Mouse (Mus musculus) B cell, adult 2 months (primary cell): ENCODE measurements around the gene Timp2.
"Not testable (repeated sequence)": the region's sequence is repeated elsewhere in the genome, so short reads cannot be mapped to it uniquely, and the experiment has no call there.

Experiments
- DNase-seq, 2 experiments: peaks; one replicate each; pipeline ENCODE4 v3.0.0; 2022

Gene Timp2

DNA sequence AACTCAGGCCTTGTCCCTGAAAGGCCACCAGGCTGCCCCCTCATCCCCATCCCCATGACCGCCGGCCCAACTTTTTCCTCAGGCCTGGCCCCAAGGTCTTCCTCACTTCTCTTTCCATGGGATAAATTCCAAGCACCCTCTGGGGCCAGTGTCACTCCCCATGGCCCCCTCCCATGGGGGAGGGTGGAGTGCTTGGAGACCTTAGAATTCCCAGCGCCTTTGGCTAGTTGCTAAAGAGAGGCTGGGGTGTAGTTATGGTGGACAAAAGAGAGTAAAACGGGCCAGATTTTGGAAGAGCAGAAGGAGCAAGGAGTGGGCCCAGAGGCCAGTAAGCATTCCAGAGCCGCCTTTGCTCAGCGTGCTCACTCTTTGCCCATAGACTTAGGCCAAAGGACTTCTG lies at the start of gene Timp2:
TSS of gene Timp2 (minus strand) at position 101 of the 400 bp plus-strand sequence.
- DNase-seq = no peak

DNA sequence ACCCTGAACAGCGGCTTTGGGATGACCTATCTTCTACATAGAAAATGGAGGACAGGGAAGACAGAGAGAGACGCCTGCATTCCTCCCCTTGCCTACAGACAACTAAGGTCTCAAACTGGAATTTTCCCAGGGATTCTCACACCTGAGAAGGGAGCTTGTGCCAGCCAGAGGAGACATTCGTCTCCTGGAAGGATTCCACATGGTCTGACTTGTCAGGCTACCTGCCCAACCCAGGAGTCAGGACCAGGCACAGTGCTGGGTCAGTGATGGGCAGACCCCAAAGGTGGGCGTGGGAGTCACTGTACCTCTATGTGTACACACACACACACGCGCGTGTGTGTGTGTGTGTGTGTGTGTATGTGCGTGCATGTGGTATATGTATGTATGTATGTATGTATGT lies 49.8 kb upstream of the Timp2 start:
- no peak for DNase-seq

GRCm38 (mm10) chr11:118403951-118404899 lies 48.7 kb upstream of the Timp2 start:
- peak; percentile 34 to 44 for DNase-seq

DNA sequence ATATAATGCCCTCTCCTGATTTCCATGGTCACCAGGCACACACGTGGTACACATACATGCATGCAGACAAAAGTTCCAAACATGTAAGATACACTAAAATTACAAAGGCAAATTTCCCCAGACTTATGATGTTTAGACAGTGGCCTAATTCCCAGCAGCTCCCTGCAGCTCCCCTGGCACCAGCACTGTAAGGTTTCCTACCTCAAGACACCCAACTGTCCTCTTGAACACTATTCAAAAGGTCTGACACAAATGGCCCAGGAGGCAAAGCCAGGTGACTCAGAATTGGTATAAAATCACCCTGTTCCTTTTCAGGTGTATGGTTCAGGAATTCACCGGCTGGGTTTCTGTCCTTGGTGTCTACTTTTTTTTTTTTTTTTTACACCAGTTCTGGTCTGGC lies 47.6 kb upstream of the Timp2 start:
- DNase-seq = no peak

- DNase-seq = peak in 1 of 2 experiments; percentile 13
Measured at GRCm38 (mm10) chr11:118401760-118402280, 46.3 kb upstream of the Timp2 start, which contains the start of gene Lgals3bp. Lgals3bp (minus strand) TSS chr11:118402092.

- DNase-seq = no peak
Measured at GRCm38 (mm10) chr11:118401195-118401594, 45.7 kb upstream of the Timp2 start.

DNA sequence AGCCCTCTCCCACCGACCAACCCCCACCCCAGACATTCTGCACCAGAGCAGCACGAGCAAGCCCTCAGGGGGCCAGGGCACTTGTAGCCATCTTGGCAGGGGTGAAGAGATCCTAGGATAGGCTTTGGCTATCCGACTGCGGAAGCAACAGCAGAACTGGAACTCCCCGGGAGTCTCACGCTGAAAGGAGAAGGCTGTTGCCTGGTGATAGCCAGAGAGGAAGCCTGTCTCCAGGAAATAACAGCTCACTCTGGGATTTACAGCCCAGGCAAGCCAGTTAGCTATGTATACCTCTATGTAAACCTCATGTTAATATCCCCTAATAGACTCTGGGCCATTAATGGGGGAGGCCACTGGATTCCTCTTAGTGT lies 45.0 kb upstream of the Timp2 start:
- DNase-seq = no peak

GRCm38 (mm10) chr11:118399891-118400565 lies 44.5 kb upstream of the Timp2 start:
- DNase-seq = no peak

DNA sequence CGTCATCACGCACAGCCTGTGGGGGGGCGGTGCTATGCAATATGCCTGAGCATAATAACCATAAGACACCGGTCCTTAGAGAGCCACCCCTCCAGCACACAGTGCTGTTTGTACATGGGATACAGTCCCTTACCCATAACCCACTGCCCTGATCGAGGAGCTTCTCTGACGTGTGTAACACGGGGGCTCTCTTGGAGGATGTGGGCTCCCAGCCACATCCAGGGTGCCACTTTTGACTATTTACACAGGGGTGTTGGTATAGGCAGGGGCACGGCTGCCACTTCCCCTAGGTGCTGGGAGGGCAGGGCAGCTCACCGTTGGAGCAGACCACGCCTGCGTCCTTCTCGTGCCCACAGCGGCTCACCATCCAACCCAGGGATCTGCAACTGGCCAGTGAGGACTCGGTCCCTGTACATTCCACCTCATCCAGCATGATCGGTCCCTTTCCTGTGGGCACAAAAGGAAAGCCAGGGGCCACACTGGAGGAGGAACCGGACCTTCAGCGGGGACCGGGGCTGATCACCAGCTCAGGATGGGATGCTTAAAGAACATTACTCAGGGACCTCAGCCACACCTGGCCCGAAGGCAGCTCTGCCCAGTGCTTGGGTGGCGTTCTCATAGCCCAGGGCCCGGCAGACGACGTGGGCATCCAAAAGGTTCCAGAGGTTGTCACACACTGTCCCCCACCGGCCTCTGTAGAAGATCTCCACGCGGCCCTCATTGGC lies 42.4 kb upstream of the Timp2 start:
- DNase-seq = no peak

DNA sequence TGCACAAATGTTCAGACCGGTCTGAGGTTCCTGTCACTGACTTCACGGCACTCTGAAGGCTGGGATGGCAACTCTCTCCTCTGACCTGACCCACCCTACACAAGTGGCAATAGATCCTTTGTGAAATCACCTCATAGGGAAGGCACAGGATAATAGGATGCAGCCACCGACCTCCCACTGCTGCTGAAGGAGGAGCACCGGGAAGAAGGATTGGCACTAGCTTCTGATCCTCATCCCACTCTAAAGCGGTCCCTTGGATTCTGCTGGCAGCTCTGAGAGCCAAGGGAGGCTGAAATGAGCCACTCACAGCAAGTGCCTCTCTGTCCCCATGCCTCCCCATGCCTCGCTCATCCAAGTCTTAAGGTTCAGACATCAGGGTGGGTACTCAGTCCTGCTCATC lies 39.0 kb upstream of the Timp2 start:
- DNase-seq = no peak

DNA sequence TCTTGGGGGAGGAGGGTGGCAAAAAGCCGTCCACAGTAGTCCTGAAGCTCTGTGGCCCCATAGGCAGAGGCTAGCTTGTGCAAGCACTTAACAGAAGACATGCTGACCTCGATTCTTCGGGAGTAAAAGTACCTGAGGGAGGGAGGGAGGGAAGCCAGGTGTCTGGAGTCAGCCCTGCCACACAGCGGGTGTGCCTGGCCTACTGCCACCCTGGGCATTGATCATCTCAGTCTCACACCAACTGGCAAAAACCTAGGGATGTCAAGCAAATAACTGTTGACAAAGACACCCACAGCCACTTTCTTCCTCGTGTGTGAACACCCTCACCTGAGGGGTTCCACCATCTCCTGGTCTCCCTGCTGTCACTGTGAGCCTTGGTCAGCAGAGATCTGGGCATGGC lies 38.5 kb upstream of the Timp2 start:
- no peak for DNase-seq

DNA sequence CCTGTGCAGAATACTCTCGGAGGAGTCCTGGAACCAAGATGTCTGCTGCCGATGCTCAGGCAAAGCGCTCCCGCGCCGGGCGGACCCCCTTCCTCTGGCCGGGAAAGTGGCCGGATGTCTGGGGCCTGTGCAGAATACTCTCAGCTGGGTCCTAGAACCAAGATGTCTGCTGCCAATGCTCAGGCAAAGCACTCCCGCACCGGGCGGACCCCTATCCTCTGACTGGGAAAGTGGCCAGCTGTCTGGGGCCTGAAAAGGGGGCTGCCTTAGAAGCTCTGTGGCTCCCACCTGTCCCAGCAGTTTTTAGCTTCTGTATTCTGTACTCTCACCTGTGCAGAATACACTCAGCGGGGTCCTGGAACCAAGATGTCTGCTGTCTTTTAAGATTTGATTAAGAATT lies 32.3 kb upstream of the Timp2 start:
- not testable (repeated sequence) for DNase-seq

DNA sequence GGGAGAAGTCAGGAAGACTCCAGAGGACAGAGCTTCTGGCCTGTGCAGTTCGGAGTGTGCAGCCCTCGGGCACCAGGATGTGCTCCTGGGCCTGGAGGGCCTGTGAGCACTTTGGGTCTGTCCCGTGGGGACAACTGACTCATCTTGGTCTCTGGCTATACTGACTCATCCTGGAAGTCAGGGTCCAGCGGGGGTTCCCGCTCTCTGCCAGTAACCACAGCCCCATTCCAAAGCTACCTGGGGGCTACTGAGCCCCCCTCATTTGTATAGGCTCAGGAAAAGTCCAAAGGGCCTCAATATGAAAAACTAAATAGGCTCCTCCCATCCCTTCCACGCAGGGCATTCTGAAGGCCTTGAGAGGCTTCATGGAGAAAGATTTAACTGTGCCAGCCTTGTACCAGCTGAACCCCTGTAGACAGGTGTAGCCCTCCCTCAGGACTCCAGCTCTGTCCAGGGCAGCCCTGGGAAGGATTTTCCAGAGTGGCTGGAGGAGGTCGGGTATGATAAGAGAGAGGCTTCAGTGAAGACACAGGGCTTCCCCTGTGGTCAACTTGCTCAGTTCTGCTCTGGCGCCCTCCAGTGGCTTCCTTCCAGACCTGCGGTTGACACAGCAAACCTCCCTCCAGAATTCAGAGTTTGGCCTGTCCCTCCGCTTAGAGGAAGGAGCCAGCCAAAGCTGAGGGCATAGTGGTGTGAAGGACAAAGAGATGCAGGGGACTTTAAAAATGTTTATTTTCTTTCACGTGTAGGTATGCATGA lies 23.9 kb upstream of the Timp2 start:
- DNase-seq = peak; percentile 80

GRCm38 (mm10) chr11:118378656-118379055 lies 23.1 kb upstream of the Timp2 start:
- no peak for DNase-seq

- DNase-seq = not testable (repeated sequence)
Measured at GRCm38 (mm10) chr11:118376323-118376722, 20.8 kb upstream of the Timp2 start.

DNA sequence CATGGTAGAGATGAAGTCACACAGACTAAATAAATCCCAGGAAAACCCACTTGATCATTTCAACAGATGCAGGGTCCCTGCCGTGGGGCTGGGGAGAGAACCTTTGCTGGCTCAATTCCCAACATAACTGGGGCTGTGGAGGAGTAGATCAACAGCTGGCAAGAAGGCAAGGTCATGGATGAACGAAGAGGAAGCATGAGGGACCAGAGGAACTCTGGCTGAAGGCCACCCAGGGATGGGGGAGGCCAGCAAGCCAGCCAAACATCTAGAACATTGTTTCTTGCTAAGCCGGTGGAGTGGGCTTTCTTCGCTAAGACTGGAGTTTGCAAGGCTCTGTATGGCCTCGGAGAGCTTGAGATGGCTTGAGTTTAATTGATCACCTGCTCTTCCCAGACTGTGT lies 20.3 kb upstream of the Timp2 start:
- no peak for DNase-seq

- no peak for DNase-seq
Measured at GRCm38 (mm10) chr11:118375461-118375860, 19.9 kb upstream of the Timp2 start.

- no peak for DNase-seq
Measured at GRCm38 (mm10) chr11:118375006-118375405, 19.5 kb upstream of the Timp2 start.

DNA sequence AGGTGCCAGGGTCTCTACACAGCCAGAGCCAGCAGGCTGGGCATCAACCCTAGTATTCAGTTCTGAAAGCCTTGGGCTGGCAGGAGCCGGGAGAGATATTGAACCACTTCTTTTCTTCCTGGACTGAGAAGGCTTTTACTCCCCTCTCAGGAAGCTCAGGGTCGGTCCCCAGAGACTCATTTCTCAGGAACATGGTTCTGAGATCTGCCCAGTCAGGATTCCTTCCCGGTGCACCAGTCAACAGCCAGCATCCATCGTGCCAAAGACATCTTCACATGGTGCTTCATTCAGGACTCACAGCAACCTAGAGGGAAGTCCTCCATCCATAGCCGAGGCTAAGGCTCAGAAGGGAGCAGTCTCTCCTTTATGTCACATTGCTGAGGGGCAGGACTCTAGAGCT lies 19.0 kb upstream of the Timp2 start:
- no peak for DNase-seq

DNA sequence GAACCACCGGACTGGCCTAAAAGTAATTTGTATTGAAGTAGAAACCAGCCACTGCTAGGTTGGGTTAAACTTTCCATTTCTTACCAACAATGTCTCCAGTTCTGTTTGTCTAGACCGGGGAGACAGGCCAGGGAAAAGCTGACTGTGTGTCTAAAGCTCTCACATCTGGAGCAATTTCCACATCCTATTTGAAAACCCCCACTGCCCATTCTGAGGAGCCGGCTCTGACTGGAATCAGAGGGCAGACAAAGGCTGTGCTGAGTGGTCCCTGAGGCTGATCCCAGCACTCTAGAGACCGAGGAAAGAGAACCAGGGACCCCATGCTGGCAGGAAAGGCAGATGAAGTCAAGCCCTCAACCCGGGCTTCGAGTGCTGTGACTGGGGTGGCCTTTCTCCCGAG lies 17.1 kb upstream of the Timp2 start:
- DNase-seq = no peak

GRCm38 (mm10) chr11:118371876-118372275 lies 16.3 kb upstream of the Timp2 start:
- no peak for DNase-seq

- no peak for DNase-seq
Measured at GRCm38 (mm10) chr11:118369657-118370056, 14.1 kb upstream of the Timp2 start.
